Mouse (Mus musculus) liver, embryonic 12.5 days (tissue): ENCODE results near the gene Hist1h2bg. TPM values are rescaled to one million over a fixed set of nuclear protein-coding genes. Genes with fewer than 3 reads are reported as not detected.

Source experiments
- ATAC-seq: fragments of 200-750 bp; cut with Nextera tagmentation; 2 replicates; pipeline ENCODE4 v1.8.0; 2017; ENCODE audit warnings: moderate number of reproducible peaks, mild to moderate bottlenecking, moderate library complexity
- H3K27ac ChIP-seq: fragments of 300-500 bp; sonication (generic); 2 replicates; pipeline ENCODE4 v1.5.1; 2016; ENCODE audit warnings: mild to moderate bottlenecking
- H3K27me3 ChIP-seq: fragments of 300-500 bp; sonication (generic); replicated peaks from 2 replicates; pipeline ENCODE4 v1.6.1; 2016; ENCODE audit warnings: mild to moderate bottlenecking, moderate library complexity
- H3K36me3 ChIP-seq: fragments of 300-500 bp; sonication (generic); 2 replicates; pipeline ENCODE4 v1.6.1; 2016; ENCODE audit warnings: mild to moderate bottlenecking, moderate library complexity
- H3K4me1 ChIP-seq: fragments of 300-500 bp; sonication (generic); 2 replicates; pipeline ENCODE4 v1.6.1; 2016
- H3K4me2 ChIP-seq: fragments of 300-500 bp; sonication (generic); 2 replicates; pipeline ENCODE4 v1.6.1; 2016; ENCODE audit warnings: mild to moderate bottlenecking, moderate library complexity
- H3K4me3 ChIP-seq: fragments of 300-500 bp; sonication (generic); 2 replicates; pipeline ENCODE4 v1.5.1; 2016; ENCODE audit warnings: mild to moderate bottlenecking, moderate library complexity
- H3K9ac ChIP-seq: fragments of 300-500 bp; sonication (generic); 2 replicates; pipeline ENCODE4 v1.6.1; 2016; ENCODE audit warnings: mild to moderate bottlenecking, moderate library complexity
- H3K9me3 ChIP-seq: fragments of 300-500 bp; sonication (generic); replicated peaks from 2 replicates; pipeline ENCODE4 v1.6.1; 2016; ENCODE audit warnings: mild to moderate bottlenecking, moderate library complexity
- WGBS: fragments of 180-500 bp; shearing (Covaris S2); methylation state at CpG from one replicate; pipeline ENCODE4 v1.1.7; 2016; ENCODE audit not compliant: insufficient replicate concordance; 5-methylcytosine and 5-hydroxymethylcytosine counted together
- polyA plus RNA-seq: library from polyadenylated mRNA; unstranded; fragments of >200 nt; fragmentation: Nextera tagmentation; extraction: Ambion mirVana; gene quantifications from 2 replicates; pipeline ENCODE4 v1.2.1, GENCODE M21; 2016

Hist1h2bg gene
- 10.7 and 14.4 TPM in 2 replicates for polyA plus RNA-seq

GRCm38 (mm10) chr13:23571022-23571503 is at the start of gene Hist1h2bg, which contains the start of gene Hist1h2ae:
TSS of gene Hist1h2bg (plus strand) at chr13:23571396.
TSS of gene Hist1h2ae (minus strand) at chr13:23571220.
- under 1% methylated on average over 18 of the region's 18 CpGs for WGBS
- peak within 1 kb of the TSS; percentile 85 for H3K9ac ChIP-seq
- H3K4me1 ChIP-seq = peaks cover 35% of the 10 kb centered on the region
- peak within 1 kb of the TSS; percentile 58 for H3K4me3 ChIP-seq
- H3K27me3 ChIP-seq = no peaks in the 10 kb centered on the region
- no peaks in the 10 kb centered on the region for H3K36me3 ChIP-seq
- H3K27ac ChIP-seq = peak within 1 kb of the TSS; percentile 99
- no peaks in the 10 kb centered on the region for H3K9me3 ChIP-seq
- peak; percentile 81 for ATAC-seq
- H3K4me2 ChIP-seq = peak within 1 kb of the TSS; percentile 79

- 0 out of 2 replicates have a peak overlapping the region, but pooled peaks have one; percentile 8 for H3K27ac ChIP-seq
- peak overlapping the region; percentile 38 for H3K4me3 ChIP-seq
- H3K9ac ChIP-seq = no peak overlapping the region
- peak; percentile 57 for ATAC-seq
- peaks cover 59% of the 10 kb centered on the region for H3K4me1 ChIP-seq
- no peaks in the 10 kb centered on the region for H3K36me3 ChIP-seq
- WGBS = 1% methylated on average over 14 of the region's 14 CpGs
- H3K9me3 ChIP-seq = no peaks in the 10 kb centered on the region
- H3K27me3 ChIP-seq = no peaks in the 10 kb centered on the region
- H3K4me2 ChIP-seq = peak overlapping the region; percentile 93
These were observed 49.5 kb upstream of the Hist1h2bg start for GRCm38 (mm10) chr13:23521703-23522102.

GRCm38 (mm10) chr13:23523976-23524375 is 47.2 kb upstream of the Hist1h2bg start:
- H3K4me3 ChIP-seq = no peak overlapping the region
- WGBS = 29% methylated on average over 5 of the region's 5 CpGs
- no peaks in the 10 kb centered on the region for H3K9me3 ChIP-seq
- no peak overlapping the region for H3K9ac ChIP-seq
- H3K27me3 ChIP-seq = no peaks in the 10 kb centered on the region
- no peak overlapping the region for H3K4me2 ChIP-seq
- H3K4me1 ChIP-seq = peaks cover 63% of the 10 kb centered on the region
- H3K36me3 ChIP-seq = no peaks in the 10 kb centered on the region
- no peak for ATAC-seq
- H3K27ac ChIP-seq = no peak overlapping the region

DNA sequence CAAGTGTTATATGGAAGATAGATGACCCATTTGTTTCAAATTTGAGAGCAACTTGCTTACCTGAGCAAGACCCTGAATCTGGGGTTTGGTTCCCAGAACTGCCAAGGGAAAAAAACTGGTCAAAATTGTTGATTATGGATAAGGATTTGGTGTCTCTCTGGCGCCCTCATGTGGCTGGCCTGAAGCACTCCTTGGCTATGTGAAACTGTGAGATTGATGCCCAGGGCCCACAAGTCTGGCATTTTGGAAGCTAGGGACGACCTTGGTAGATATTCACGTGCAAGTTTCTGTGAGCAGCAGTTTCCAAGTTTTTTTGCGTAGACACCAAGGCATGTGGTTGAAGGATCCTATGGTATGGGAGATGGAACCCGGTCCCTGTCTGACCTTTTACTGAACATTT is 46.5 kb upstream of the Hist1h2bg start:
- 7% methylated on average over 5 of the region's 5 CpGs for WGBS
- peaks cover 63% of the 10 kb centered on the region for H3K4me1 ChIP-seq

DNA sequence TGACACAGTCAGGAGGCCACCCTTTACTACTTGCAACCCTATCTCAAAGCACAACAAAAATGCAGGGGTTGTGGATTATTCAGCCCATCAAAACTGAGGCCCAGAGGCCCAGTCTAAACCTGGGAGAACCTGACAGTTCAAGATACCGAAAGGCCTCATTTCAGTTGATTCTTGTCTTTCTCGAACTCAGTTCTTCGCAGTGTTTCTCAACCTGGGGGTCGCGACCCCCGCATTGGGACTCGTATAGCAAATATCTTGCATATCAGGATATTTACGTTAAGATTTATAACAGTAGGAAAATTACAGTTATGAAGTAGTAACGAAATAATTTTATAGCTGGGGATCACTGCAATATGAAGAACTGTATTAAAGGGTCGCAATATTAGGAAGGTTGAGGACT is 45.3 kb upstream of the Hist1h2bg start:
- H3K36me3 ChIP-seq = no peaks in the 10 kb centered on the region
- peak overlapping the region; percentile 67 for H3K9ac ChIP-seq
- peak overlapping the region; percentile 73 for H3K4me2 ChIP-seq
- peaks cover 54% of the 10 kb centered on the region for H3K4me1 ChIP-seq
- no peaks in the 10 kb centered on the region for H3K9me3 ChIP-seq
- no peaks in the 10 kb centered on the region for H3K27me3 ChIP-seq
- H3K4me3 ChIP-seq = peak overlapping the region; percentile 57
- peak overlapping the region; percentile 23; the same call in 1 of the 2 replicates for H3K27ac ChIP-seq
- WGBS = 1% methylated on average over 10 of the region's 10 CpGs
- no peak for ATAC-seq

More for the DNA sequence above, 46.5 kb upstream of the Hist1h2bg start:
- no peaks in the 10 kb centered on the region for H3K27me3 ChIP-seq
- no peaks in the 10 kb centered on the region for H3K9me3 ChIP-seq
- H3K4me3 ChIP-seq = no peak overlapping the region
- H3K9ac ChIP-seq = no peak overlapping the region
- peak; percentile 30; the same call in 1 of the 2 replicates for ATAC-seq
- 0 out of 2 replicates have a peak overlapping the region, but pooled peaks have one; percentile 6 for H3K27ac ChIP-seq
- H3K36me3 ChIP-seq = no peaks in the 10 kb centered on the region
- peak overlapping the region; percentile 73 for H3K4me2 ChIP-seq

DNA sequence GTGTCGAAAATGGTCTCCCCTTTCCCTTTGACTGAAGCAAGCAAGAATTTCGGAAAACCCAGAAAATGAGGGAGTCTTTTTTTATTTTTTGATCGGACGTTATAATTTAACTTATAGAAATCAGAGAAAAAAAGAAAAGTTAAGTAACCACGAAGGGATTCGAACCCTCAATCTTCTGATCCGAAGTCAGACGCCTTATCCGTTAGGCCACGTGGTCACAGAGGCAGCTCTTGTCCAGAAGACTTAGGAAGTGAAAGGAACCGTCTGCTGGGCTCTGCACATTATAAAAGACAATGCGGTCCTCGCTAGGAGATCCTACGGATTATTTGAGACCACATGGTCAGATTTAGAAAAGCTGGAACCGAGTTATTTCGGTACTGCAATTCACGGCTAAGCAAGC is 44.9 kb upstream of the Hist1h2bg start:
- peak overlapping the region; percentile 73 for H3K4me2 ChIP-seq
- peak overlapping the region; percentile 64; the same call in 1 of the 2 replicates for H3K27ac ChIP-seq
- WGBS = 0% methylated on average over 17 of the region's 17 CpGs
- H3K36me3 ChIP-seq = no peaks in the 10 kb centered on the region
- ATAC-seq = no peak
- peak overlapping the region; percentile 57 for H3K4me3 ChIP-seq
- H3K9me3 ChIP-seq = no peaks in the 10 kb centered on the region
- H3K4me1 ChIP-seq = peaks cover 50% of the 10 kb centered on the region
- peak overlapping the region; percentile 67 for H3K9ac ChIP-seq
- no peaks in the 10 kb centered on the region for H3K27me3 ChIP-seq

- Histone ChIP-seq H3K9me3 (no peaks in the 10 kb centered on the region), H3K4me2 (0 out of 2 replicates have a peak overlapping the region, but pooled peaks have one; percentile 26), H3K27ac (no peak overlapping the region), H3K36me3 (no peaks in the 10 kb centered on the region), H3K9ac (no peak overlapping the region; the same call in 1 of the 2 replicates), H3K4me1 (peaks cover 54% of the 10 kb centered on the region), H3K4me3 (no peak overlapping the region), H3K27me3 (no peaks in the 10 kb centered on the region)
- ATAC-seq = no peak
- 79% methylated on average over 5 of the region's 5 CpGs for WGBS
These were observed 42.2 kb upstream of the Hist1h2bg start for GRCm38 (mm10) chr13:23529005-23529404.

- H3K9ac ChIP-seq = peak overlapping the region; percentile 86
- no peaks in the 10 kb centered on the region for H3K27me3 ChIP-seq
- no peak for ATAC-seq
- peaks cover 50% of the 10 kb centered on the region for H3K4me1 ChIP-seq
- peak overlapping the region; percentile 100 for H3K27ac ChIP-seq
- WGBS = 22% methylated on average over 2 of the region's 2 CpGs
- H3K4me2 ChIP-seq = peak overlapping the region; percentile 76
- H3K4me3 ChIP-seq = peak overlapping the region; percentile 65
- H3K9me3 ChIP-seq = no peaks in the 10 kb centered on the region
- H3K36me3 ChIP-seq = no peaks in the 10 kb centered on the region
These were observed 41.6 kb upstream of the Hist1h2bg start for GRCm38 (mm10) chr13:23529480-23530165.

GRCm38 (mm10) chr13:23530181-23530900 is 40.9 kb upstream of the Hist1h2bg start:
- WGBS = under 1% methylated on average over 20 of the region's 20 CpGs
- peak overlapping the region; percentile 76 for H3K4me2 ChIP-seq
- no peaks in the 10 kb centered on the region for H3K36me3 ChIP-seq
- peak overlapping the region; percentile 86 for H3K9ac ChIP-seq
- peaks cover 43% of the 10 kb centered on the region for H3K4me1 ChIP-seq
- ATAC-seq = no peak
- H3K4me3 ChIP-seq = peak overlapping the region; percentile 65
- peak overlapping the region; percentile 100 for H3K27ac ChIP-seq
- no peaks in the 10 kb centered on the region for H3K9me3 ChIP-seq
- no peaks in the 10 kb centered on the region for H3K27me3 ChIP-seq

- Histone ChIP-seq H3K4me2 (peak within 1 kb of the TSS; percentile 76), H3K27me3 (no peaks in the 10 kb centered on the region), H3K9me3 (no peaks in the 10 kb centered on the region), H3K4me3 (peak within 1 kb of the TSS; percentile 65), H3K27ac (peak within 1 kb of the TSS; percentile 100), H3K9ac (peak within 1 kb of the TSS; percentile 86), H3K4me1 (peaks cover 36% of the 10 kb centered on the region), H3K36me3 (no peaks in the 10 kb centered on the region)
- peak; percentile 69 for ATAC-seq
- WGBS = under 1% methylated on average over 63 of the region's 70 CpGs
These were observed 40.0 kb upstream of the Hist1h2bg start, which contains the start of gene Hist1h4h for GRCm38 (mm10) chr13:23530901-23531875. TSS of gene Hist1h4h (plus strand) at chr13:23531050.
